Mouse (Mus musculus) monocyte, adult 5-6 weeks (primary cell): ENCODE measurements around the gene Ocel1. TPM values are rescaled to one million over a fixed set of nuclear protein-coding genes. Genes with fewer than 3 reads are reported as not detected.
A peak's percentile ranks its signal among the peaks of the same experiment; 100 is the strongest.
"Not testable (repeated sequence)": the region's sequence is repeated elsewhere in the genome, so short reads cannot be mapped to it uniquely, and the experiment has no call there.

Experiments used
- ATAC-seq: fragments of 153-309, 156-312 bp; replicated peaks from 2 replicates; pipeline ENCODE4 v1.8.0; 2017; ENCODE audit warnings: mild to moderate bottlenecking; ENCODE audit not compliant: low TSS enrichment, insufficient number of reproducible peaks, severe bottlenecking, poor library complexity, low FRiP score
- total RNA-seq: library from RNA; stranded (forward); fragments of 200-1000, 200-491, 200-594 nt; gene quantifications from 3 replicates; pipeline ENCODE4 v1.2.3, GENCODE M21; 2017

Ocel1 gene
- 11.9 to 24.2 TPM (median 16.3 TPM) in 3 replicates for total RNA-seq

DNA sequence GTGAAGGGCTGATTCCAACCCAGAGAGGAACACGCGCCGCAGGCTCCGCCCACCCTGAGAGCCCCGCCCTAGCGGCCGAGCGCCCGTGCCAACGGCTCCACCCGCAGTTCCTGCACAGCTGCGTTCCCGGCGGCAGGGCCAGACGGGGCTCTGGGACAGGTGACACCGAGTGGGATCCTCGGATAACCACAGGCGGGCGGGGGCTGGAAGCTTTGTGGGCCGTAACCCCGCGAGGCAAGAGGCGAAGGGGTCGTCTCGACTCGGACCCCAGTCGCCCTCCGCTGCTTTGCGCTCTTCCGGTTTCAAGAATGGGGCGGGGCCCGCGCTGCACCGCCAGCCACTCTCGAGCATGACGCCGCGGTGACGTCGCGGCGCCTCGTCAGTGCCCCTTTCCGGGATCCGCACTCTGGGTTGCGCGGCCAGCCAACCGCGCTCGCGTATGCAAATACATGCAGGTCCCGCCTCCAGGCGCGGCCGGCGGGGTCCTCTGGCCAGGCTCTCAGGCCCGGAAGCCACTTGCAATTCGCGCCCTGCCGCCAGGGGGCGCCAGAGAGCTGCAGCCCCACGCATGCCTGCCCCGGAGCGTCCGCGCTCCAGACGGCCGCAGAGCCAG, at the start of gene Ocel1:
Ocel1 (plus strand) TSS at position 63 of the 613 bp plus-strand sequence.
- ATAC-seq = peak; percentile 59

GRCm38 (mm10) chr8:71322939-71323338, 48.2 kb upstream of the Ocel1 start:
- no peak for ATAC-seq

- ATAC-seq = 0 out of 2 replicates have a peak, but pooled peaks have one; percentile 21
Observed at GRCm38 (mm10) chr8:71324848-71325247, 46.2 kb upstream of the Ocel1 start.

GRCm38 (mm10) chr8:71337834-71338233, 33.3 kb upstream of the Ocel1 start:
- not testable (repeated sequence) for ATAC-seq

GRCm38 (mm10) chr8:71340625-71341024, 30.5 kb upstream of the Ocel1 start:
- ATAC-seq = no peak

DNA sequence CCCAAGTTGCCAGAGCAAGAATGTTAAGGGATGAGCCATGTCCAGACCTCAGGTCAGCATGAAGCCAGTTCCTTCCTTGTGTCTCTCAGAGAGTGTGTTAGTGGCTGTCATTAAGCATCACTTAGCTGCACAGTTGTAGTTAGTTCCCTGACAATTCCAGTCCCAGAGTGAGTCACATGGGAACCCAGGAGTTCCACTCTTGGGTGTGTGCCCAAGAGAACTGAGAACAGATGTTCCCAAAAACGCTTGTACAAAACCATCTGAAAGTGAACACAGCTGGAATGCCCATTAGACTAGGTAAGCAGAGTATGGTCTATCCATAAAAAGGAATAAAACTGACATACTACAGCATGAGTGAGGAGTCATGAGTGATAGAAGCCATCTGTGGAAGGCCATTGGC, 24.5 kb upstream of the Ocel1 start:
- ATAC-seq = no peak

DNA sequence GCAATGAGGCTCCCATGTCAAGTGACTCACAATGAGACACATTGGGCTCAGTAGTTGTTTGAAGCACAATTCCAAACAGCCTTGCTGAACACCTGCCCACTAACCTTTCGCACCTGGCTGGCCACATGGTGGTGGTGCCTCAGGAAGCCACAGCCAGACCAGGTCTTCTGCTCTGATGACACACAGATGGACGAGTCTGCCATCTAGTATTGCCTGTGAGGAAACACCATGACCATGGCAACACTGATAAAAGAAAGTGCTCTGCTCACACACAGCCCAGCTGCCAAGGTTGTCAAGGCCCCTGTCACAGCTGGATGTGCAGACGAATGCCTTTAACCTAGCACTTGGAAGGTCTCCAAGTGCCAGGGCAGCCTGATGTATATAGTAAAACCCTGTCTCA, 20.0 kb upstream of the Ocel1 start:
- no peak for ATAC-seq

DNA sequence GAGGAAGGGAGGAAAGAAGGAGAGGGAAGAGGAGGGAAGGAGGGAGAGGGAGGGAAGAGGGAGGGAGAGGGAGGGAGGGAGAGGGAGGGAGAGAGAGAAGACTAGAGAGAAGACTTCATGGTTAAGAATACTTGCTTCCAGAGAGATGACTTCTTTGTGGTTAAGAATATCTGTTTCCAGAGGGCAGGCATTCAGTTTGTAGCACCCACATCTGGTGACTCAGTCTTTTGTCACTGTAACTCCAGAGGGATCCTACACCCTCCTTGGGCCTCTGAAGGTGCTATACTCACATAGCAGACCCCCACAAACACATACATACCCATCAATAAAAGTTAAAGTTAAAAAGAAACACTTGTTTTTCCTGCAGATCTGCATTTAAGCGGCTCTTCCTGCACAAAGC, 19.6 kb upstream of the Ocel1 start:
- ATAC-seq = no peak

DNA sequence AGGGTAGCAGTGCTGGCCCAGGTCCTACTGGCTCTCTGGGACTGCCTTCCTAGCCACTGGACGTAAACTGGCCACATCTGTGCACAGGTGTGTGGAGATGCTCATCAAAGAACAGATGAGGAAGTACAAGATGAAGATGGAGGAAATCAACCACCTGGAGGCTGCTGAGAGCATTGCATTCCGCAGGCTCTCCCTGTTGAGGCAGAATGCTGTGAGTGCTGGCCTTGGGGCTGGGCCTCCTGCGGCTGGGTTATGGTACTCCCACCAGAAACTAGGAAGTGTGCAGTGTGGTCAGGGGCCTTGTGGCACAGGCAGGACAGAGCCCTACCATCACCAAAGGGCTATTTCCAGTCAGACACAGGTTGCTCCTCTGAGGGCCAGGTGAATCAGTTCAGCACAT, 13.1 kb upstream of the Ocel1 start:
- no peak for ATAC-seq

DNA sequence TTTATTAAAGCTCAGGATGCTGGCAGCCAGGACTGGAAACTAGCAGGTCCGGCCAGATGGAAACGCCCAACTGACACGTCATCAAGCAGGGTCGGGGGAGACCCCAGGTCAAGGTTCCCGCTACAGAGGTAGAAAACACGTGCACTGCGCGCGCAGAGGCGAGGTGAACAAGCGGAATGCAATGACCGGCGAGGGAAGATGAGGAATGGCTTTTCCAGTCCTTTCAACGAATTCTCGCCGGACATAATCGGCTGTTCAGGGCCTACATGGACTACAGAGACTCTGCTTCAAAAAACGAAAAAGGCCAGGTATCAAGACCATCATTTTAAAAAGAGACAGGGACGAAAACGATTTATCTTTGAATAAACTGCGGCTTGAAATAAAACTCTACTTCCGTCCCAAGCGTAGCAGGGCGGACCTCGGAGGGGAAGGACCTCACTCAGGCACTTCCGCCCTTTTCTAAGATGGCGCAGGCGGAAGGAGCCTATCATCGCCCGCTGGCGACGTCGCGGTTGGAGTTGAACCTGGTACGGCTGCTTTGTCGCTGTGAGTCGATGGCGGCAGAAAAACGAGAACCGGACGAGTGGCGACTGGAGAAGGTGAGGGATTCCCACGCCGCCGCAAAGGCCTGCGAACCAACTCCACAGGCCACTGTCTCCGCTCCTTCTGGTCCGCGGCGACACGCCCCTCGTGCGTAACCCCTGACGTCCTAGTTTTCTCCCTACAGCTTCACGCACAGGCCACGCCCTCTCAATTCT, 4.1 kb upstream of the Ocel1 start, which contains the start of gene Use1:
Use1 (plus strand) TSS at position 78 of the 758 bp plus-strand sequence.
- ATAC-seq = peak; percentile 74

- no peak for ATAC-seq
Observed at GRCm38 (mm10) chr8:71367529-71368176, 3.4 kb upstream of the Ocel1 start.

DNA sequence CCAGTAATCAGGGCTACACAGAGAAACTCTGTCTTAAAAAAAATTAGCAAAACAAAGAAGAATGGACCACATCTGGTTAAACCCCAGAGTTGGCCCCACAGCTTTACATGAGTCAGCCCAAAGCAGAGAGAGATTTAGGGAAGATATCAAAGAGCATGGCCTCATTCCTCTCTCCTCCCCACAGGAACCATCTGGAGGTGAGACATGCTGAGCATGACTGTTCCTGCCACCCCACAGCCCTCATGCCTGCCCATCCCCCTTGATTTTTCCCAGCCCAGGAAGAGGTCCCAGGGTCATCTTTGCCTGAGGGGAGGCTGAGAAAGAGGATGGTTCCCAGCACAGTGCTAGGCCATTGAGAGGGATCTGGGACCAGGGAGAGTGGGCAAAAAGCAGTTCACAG, 2.7 kb upstream of the Ocel1 start:
- no peak for ATAC-seq

DNA sequence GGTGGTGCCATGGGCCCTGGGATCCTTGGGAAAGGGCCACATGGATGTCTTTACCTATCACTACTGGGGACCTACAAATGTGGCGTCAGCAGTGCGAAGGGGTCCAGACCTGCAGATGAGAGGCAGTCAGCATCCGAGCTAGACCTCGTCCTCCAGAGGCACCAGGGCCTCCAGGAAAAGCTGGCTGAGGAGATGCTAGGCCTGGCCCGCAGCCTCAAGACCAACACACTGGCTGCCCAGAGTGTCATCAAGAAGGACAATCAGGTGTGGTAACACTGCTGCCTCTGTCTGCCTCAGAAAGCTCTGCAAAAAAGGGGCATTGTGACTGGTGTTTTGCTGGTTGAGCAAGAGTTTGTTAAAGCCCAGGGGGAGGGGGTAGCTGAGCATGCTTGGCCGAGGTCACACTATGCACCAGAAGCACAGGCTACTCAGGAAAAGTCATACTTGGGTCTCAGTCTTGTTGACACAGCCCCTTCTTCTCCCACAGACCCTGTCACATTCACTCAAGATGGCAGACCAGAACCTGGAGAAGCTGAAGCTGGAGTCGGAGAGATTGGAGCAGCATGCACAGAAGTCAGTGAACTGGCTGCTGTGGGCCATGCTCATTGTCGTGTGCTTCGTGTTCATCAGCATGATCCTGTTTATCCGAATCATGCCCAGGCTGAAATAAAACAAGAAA, 1.9 kb upstream of the Ocel1 start:
- no peak for ATAC-seq

GRCm38 (mm10) chr8:71370711-71371235, 325 bp upstream of the Ocel1 start:
- no peak for ATAC-seq

GRCm38 (mm10) chr8:71372427-71372826, 1.3 kb downstream of the Ocel1 start:
- no peak for ATAC-seq

DNA sequence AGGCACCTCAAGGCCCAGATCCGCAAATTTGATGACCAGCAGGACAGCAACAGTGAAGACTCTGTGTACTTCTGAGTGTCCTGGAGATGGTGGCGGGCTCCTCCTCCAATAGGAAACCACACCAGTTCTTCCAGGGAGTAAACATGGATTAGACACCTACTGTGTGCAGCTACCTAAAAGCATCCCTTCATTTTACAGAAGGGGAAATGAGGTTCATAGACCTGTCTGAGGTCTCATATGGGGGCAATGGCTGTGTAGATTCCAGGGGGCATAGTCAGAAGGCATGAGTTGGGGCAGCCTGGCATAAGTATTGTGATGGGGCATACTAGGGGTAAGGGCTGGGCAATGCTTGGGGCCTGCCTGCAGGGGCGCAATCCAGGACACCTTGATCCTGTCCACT, 1.9 kb downstream of the Ocel1 start:
- no peak for ATAC-seq

DNA sequence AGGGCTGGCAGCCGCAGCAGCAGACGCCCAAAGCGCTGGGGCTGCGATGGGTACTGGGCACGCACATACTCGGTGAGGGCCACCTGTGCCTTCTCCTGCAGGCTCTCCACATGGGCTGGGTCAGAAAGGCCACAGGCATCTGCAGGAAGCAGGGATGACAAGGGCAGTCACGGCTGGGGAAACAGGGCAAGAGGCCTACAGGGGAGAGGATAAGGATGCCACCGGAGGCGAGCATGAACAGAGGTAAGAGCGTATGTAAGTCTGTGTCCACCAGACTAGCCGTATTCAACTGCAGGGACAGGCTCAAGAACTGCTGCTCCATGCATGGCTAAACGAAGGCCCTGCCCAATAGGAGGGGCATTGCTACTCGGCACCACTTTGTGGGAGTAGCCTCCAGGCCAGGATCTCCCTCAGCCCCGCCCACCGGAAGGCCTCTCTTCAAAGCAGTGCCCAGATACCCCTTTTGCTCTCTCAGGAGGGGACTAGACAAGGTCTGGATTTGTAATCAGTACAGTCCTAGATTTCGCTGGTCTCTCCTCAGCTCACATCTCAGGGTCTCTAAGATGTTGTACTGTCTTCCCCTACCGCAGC, 3.6 kb downstream of the Ocel1 start:
- no peak for ATAC-seq

- ATAC-seq = peak; percentile 44
Observed at GRCm38 (mm10) chr8:71375581-71376422, 4.7 kb downstream of the Ocel1 start.
